In genomic region chr12:79626555-79627080, GRCm38 (mm10) we compare ENCODE assay signal across 9 mouse cellular contexts.
DNase-seq lines count a peak whose midpoint lies in the region; ATAC-seq lines count a peak whose summit lies in the region.
"Had no signal": no experiment of that assay in that cellular context is flagged by ENCODE, and none has a peak within 500 bp of the region (broad histone marks: within the 10 kb centered on the region; RNA-seq: fewer than 3 reads in every experiment).

No protein-coding gene starts in this region.

- no peak overlapping the region for H3K4me2 ChIP-seq in heart, embryonic 14.5 days (ENCODE audit: low read length)
- no peak overlapping the region for H3K4me2 ChIP-seq in midbrain, embryonic 16.5 days (ENCODE audit: low read length)
- no peak overlapping the region for H3K4me2 ChIP-seq in embryonic facial prominence, embryonic 15.5 days (replicated peaks)
- H3K4me2 ChIP-seq in stomach, embryonic 14.5 days (replicated peaks; ENCODE audit: low read depth, low read length), result no peak overlapping the region

- H3K9ac ChIP-seq in heart, embryonic 14.5 days (ENCODE audit: low read length), result no peak overlapping the region
- no peak overlapping the region for H3K9ac ChIP-seq in midbrain, embryonic 16.5 days (ENCODE audit: low read depth, low read length)
- no peak overlapping the region for H3K9ac ChIP-seq in embryonic facial prominence, embryonic 15.5 days
- H3K9ac ChIP-seq in stomach, embryonic 14.5 days (replicated peaks; ENCODE audit: low read depth, low read length), result no peak overlapping the region

- ATAC-seq in heart, embryonic 14.5 days (ENCODE audit: insufficient number of reproducible peaks, insufficient read depth, low FRiP score, low read depth), result no peak
- no peak for ATAC-seq in midbrain, embryonic 16.5 days
- ATAC-seq in embryonic facial prominence, embryonic 15.5 days (ENCODE audit: insufficient number of reproducible peaks, low FRiP score, low TSS enrichment, low read depth), result no peak
- no peak for ATAC-seq in stomach, embryonic 14.5 days (ENCODE audit: insufficient number of reproducible peaks, insufficient read depth, low FRiP score, low read depth)

- H3K27me3 ChIP-seq in heart, embryonic 14.5 days (ENCODE audit: control insufficient read depth, insufficient read depth, low read length), result no peaks in the 10 kb centered on the region
- H3K27me3 ChIP-seq in midbrain, embryonic 10.5 days (ENCODE audit: low read depth, poor library complexity, severe bottlenecking), result no peaks in the 10 kb centered on the region
- no peaks in the 10 kb centered on the region for H3K27me3 ChIP-seq in midbrain, embryonic 16.5 days (ENCODE audit: control insufficient read depth, insufficient read depth, low read depth, low read length)
- no peaks in the 10 kb centered on the region for H3K27me3 ChIP-seq in embryonic facial prominence, embryonic 15.5 days
- H3K27me3 ChIP-seq in stomach, embryonic 14.5 days (ENCODE audit: control insufficient read depth, insufficient read depth, low read length), result no peaks in the 10 kb centered on the region

- no peaks in the 10 kb centered on the region for H3K36me3 ChIP-seq in heart, embryonic 14.5 days (ENCODE audit: control insufficient read depth, insufficient read depth, low read length)
- no peaks in the 10 kb centered on the region for H3K36me3 ChIP-seq in midbrain, embryonic 10.5 days
- H3K36me3 ChIP-seq in midbrain, embryonic 16.5 days (ENCODE audit: control insufficient read depth, insufficient read depth, low read length), result no peaks in the 10 kb centered on the region
- no peaks in the 10 kb centered on the region for H3K36me3 ChIP-seq in embryonic facial prominence, embryonic 15.5 days
- no peaks in the 10 kb centered on the region for H3K36me3 ChIP-seq in stomach, embryonic 14.5 days (ENCODE audit: control insufficient read depth, insufficient read depth, low read length)

- H3K27ac ChIP-seq in heart, embryonic 14.5 days (replicated peaks in 1 of 2; ENCODE audit: control insufficient read depth in 1 of 2, insufficient read depth in 1 of 2, low read depth in 2 of 2, low read length in 2 of 2), result peak overlapping the region; percentile 62 to 67; a peak in 3 of 4 replicates
- H3K27ac ChIP-seq in midbrain, embryonic 10.5 days (replicated peaks), result peak overlapping the region; percentile 81
- no peak overlapping the region for H3K27ac ChIP-seq in midbrain, embryonic 16.5 days (ENCODE audit: low read length)
- 0 out of 2 replicates have a peak overlapping the region, but pooled peaks have one; percentile 49 for H3K27ac ChIP-seq in embryonic facial prominence, embryonic 15.5 days (replicated peaks)
- peak overlapping the region; percentile 75; the same call in 1 of the 2 replicates for H3K27ac ChIP-seq in stomach, embryonic 14.5 days (ENCODE audit: low read length)

- WGBS in heart, embryonic 14.5 days, result 60% methylated on average over 4 of the region's 4 CpGs
- 39% methylated on average over 4 of the region's 4 CpGs for WGBS in midbrain, embryonic 10.5 days
- 33% methylated on average over 4 of the region's 4 CpGs for WGBS in midbrain, embryonic 16.5 days
- WGBS in embryonic facial prominence, embryonic 15.5 days, result 65% methylated on average over 4 of the region's 4 CpGs
- 52% methylated on average over 4 of the region's 4 CpGs for WGBS in stomach, embryonic 14.5 days

- H3K4me3 ChIP-seq in heart, embryonic 14.5 days (ENCODE audit: control insufficient read depth in 1 of 2, insufficient read depth in 1 of 2, low read depth in 1 of 2, low read length in 2 of 2), result no peak overlapping the region
- no peak overlapping the region for H3K4me3 ChIP-seq in midbrain, embryonic 10.5 days
- H3K4me3 ChIP-seq in midbrain, embryonic 16.5 days (ENCODE audit: low read depth, low read length), result no peak overlapping the region
- H3K4me3 ChIP-seq in embryonic facial prominence, embryonic 15.5 days (replicated peaks), result no peak overlapping the region
- H3K4me3 ChIP-seq in stomach, embryonic 14.5 days (ENCODE audit: low read depth, low read length), result no peak overlapping the region

- H3K9me3 ChIP-seq in heart, embryonic 14.5 days (ENCODE audit: control insufficient read depth, low read length), result no peaks in the 10 kb centered on the region
- H3K9me3 ChIP-seq in midbrain, embryonic 10.5 days (replicated peaks), result no peaks in the 10 kb centered on the region
- H3K9me3 ChIP-seq in midbrain, embryonic 16.5 days (replicated peaks; ENCODE audit: control insufficient read depth, low read length, poor library complexity, severe bottlenecking), result no peaks in the 10 kb centered on the region
- H3K9me3 ChIP-seq in embryonic facial prominence, embryonic 15.5 days (replicated peaks), result no peaks in the 10 kb centered on the region
- H3K9me3 ChIP-seq in stomach, embryonic 14.5 days (ENCODE audit: control insufficient read depth, low read depth, low read length), result no peaks in the 10 kb centered on the region

- DNase-seq in heart, adult 9 months (ENCODE audit: low spot score in 2 of 2), result no peak
- peak; percentile 31 for DNase-seq in midbrain, embryonic 10.5 days (ENCODE audit: low spot score)
- no peak for DNase-seq in yolk sac, embryonic 10.5 days (ENCODE audit: low spot score)
- no peak for DNase-seq in layer of hippocampus, postnatal 36 days
- DNase-seq: cerebellum, adult 8-10 months had no signal

- H3K4me1 ChIP-seq in heart, embryonic 14.5 days (ENCODE audit: control insufficient read depth in 2 of 2, insufficient read depth in 2 of 2, low read length in 2 of 2), result peaks cover 4% of the 10 kb centered on the region in 2 experiments; a peak in 3 of 4 replicates
- peaks cover 67% of the 10 kb centered on the region for H3K4me1 ChIP-seq in midbrain, embryonic 10.5 days
- peaks cover 9% of the 10 kb centered on the region for H3K4me1 ChIP-seq in midbrain, embryonic 16.5 days (ENCODE audit: control insufficient read depth, insufficient read depth, low read length)
- peaks cover 32% of the 10 kb centered on the region for H3K4me1 ChIP-seq in embryonic facial prominence, embryonic 15.5 days
- H3K4me1 ChIP-seq in stomach, embryonic 14.5 days (ENCODE audit: control insufficient read depth, insufficient read depth, low read length), result peaks cover 25% of the 10 kb centered on the region
